Mouse (Mus musculus): Measurements from ENCODE around the gene Gdpd2. TPM values are rescaled to one million over a fixed set of nuclear protein-coding genes. Genes with fewer than 3 reads are reported as not detected.

Gdpd2 gene
- polyA plus RNA-seq, 1 experiment from 2014 or later = 0.52 TPM

GRCm38 (mm10) chrX:100734359-100734758 lies 4.7 kb downstream of the Gdpd2 start:
- no peaks in the 10 kb centered on the region for H3K4me1 ChIP-seq (ENCODE audit: control insufficient read depth, insufficient read depth, low read length)
- no peak for ATAC-seq (replicated peaks; ENCODE audit: insufficient number of reproducible peaks, low FRiP score, low TSS enrichment)
- WGBS (ENCODE audit: insufficient replicate concordance) = 71% methylated on average over 7 of the region's 7 CpGs
- no peaks in the 10 kb centered on the region for H3K36me3 ChIP-seq (ENCODE audit: control insufficient read depth, insufficient read depth, low read length)
- peaks cover 28% of the 10 kb centered on the region for H3K27me3 ChIP-seq (ENCODE audit: control insufficient read depth, insufficient read depth, low read length)
- no peaks in the 10 kb centered on the region for H3K9me3 ChIP-seq (replicated peaks; ENCODE audit: control insufficient read depth, low read length)
- H3K27ac ChIP-seq (ENCODE audit: low read depth, low read length) = no peak overlapping the region
- no peak overlapping the region for H3K4me3 ChIP-seq (ENCODE audit: low read depth, low read length)
- no peak overlapping the region for H3K4me2 ChIP-seq
- no peak overlapping the region for H3K9ac ChIP-seq (ENCODE audit: low read depth, low read length)

DNA sequence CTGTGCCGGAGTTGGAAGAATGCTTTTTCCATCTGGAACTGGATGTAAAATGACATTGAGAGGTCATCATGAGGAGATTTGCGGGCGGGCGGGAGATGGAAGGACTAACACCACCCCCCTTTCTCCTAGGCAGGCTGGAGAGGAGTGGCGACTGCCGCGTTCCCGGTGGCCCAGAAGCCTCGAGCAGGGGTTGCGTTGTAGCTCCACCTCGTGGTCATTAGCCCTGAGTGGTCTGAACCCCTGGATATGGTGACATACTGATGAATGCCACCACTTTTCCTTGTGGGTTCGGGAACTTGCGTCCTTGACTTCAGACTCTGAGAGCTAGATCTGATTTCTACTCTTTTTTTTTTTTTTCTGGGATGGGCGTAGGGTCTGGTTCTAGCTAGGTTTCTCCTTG lies 9.2 kb downstream of the Gdpd2 start:
- H3K27me3 ChIP-seq (ENCODE audit: control insufficient read depth, insufficient read depth, low read length) = peaks cover 20% of the 10 kb centered on the region
- H3K36me3 ChIP-seq (ENCODE audit: control insufficient read depth, insufficient read depth, low read length) = no peaks in the 10 kb centered on the region
- ATAC-seq (replicated peaks; ENCODE audit: insufficient number of reproducible peaks, low FRiP score, low TSS enrichment) = no peak
- H3K27ac ChIP-seq (ENCODE audit: low read depth, low read length) = no peak overlapping the region
- H3K9me3 ChIP-seq (replicated peaks; ENCODE audit: control insufficient read depth, low read length) = no peaks in the 10 kb centered on the region
- WGBS (ENCODE audit: insufficient replicate concordance) = 15% methylated on average over 14 of the region's 14 CpGs
- no peak overlapping the region for H3K9ac ChIP-seq (ENCODE audit: low read depth, low read length)
- H3K4me3 ChIP-seq (ENCODE audit: low read depth, low read length) = peak overlapping the region; percentile 31; the same call in 1 of the 2 replicates
- peak overlapping the region; percentile 60 for H3K4me2 ChIP-seq
- no peaks in the 10 kb centered on the region for H3K4me1 ChIP-seq (ENCODE audit: control insufficient read depth, insufficient read depth, low read length)

- Histone ChIP-seq H3K4me1 (ENCODE audit: control insufficient read depth, insufficient read depth, low read length) (no peaks in the 10 kb centered on the region), H3K36me3 (ENCODE audit: control insufficient read depth, insufficient read depth, low read length) (no peaks in the 10 kb centered on the region), H3K9me3 (replicated peaks; ENCODE audit: control insufficient read depth, low read length) (no peaks in the 10 kb centered on the region), H3K9ac (ENCODE audit: low read depth, low read length) (0 out of 2 replicates have a peak overlapping the region, but pooled peaks have one; percentile 10), H3K4me3 (ENCODE audit: low read depth, low read length) (peak overlapping the region; percentile 31), H3K27ac (ENCODE audit: low read depth, low read length) (no peak overlapping the region), H3K4me2 (peak overlapping the region; percentile 60), H3K27me3 (ENCODE audit: control insufficient read depth, insufficient read depth, low read length) (peaks cover 15% of the 10 kb centered on the region)
- 24% methylated on average over 10 of the region's 10 CpGs for WGBS (ENCODE audit: insufficient replicate concordance)
- ATAC-seq (replicated peaks; ENCODE audit: insufficient number of reproducible peaks, low FRiP score, low TSS enrichment) = no peak
Measured at GRCm38 (mm10) chrX:100739443-100739842, 9.8 kb downstream of the Gdpd2 start.

- ATAC-seq (replicated peaks; ENCODE audit: insufficient number of reproducible peaks, low FRiP score, low TSS enrichment) = no peak
- Histone ChIP-seq H3K4me1 (ENCODE audit: control insufficient read depth, insufficient read depth, low read length) (no peaks in the 10 kb centered on the region), H3K36me3 (ENCODE audit: control insufficient read depth, insufficient read depth, low read length) (no peaks in the 10 kb centered on the region), H3K4me2 (peak overlapping the region; percentile 51), H3K27me3 (ENCODE audit: control insufficient read depth, insufficient read depth, low read length) (peaks cover 13% of the 10 kb centered on the region), H3K27ac (ENCODE audit: low read depth, low read length) (peak overlapping the region; percentile 10; the same call in 1 of the 2 replicates), H3K9me3 (replicated peaks; ENCODE audit: control insufficient read depth, low read length) (no peaks in the 10 kb centered on the region), H3K4me3 (ENCODE audit: low read depth, low read length) (no peak overlapping the region), H3K9ac (ENCODE audit: low read depth, low read length) (no peak overlapping the region)
- WGBS (ENCODE audit: insufficient replicate concordance) = 40% methylated on average over 6 of the region's 6 CpGs
Measured at GRCm38 (mm10) chrX:100740785-100741184, 11.1 kb downstream of the Gdpd2 start.

DNA sequence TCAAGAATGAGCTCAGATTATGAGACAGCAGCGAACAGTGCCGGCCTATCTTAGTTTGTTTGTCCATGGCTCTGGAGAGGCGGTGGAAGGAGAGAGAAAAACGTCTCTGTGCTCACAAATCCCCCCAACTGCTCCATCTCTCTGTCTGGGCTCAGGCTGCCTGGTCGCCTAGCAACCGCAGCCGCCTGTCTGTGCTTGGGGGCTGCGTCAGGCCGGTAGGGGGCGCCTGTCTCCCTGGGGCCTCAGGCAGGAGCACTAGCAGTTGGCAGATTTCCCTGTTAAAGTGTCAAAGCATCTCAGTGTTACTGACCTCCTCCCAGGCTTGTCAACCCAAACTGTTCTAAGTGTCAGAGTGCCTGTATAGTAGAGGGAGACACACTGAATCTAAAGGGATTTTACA lies 12.3 kb downstream of the Gdpd2 start:
- Histone ChIP-seq H3K4me1 (ENCODE audit: control insufficient read depth, insufficient read depth, low read length) (no peaks in the 10 kb centered on the region), H3K9me3 (replicated peaks; ENCODE audit: control insufficient read depth, low read length) (no peaks in the 10 kb centered on the region), H3K4me2 (no peak overlapping the region), H3K36me3 (ENCODE audit: control insufficient read depth, insufficient read depth, low read length) (no peaks in the 10 kb centered on the region), H3K9ac (ENCODE audit: low read depth, low read length) (no peak overlapping the region), H3K27ac (ENCODE audit: low read depth, low read length) (no peak overlapping the region), H3K4me3 (ENCODE audit: low read depth, low read length) (no peak overlapping the region), H3K27me3 (ENCODE audit: control insufficient read depth, insufficient read depth, low read length) (0 out of 2 replicates have a peak, but pooled peaks cover 10% of the 10 kb centered on the region)
- WGBS (ENCODE audit: insufficient replicate concordance) = 8% methylated on average over 10 of the region's 10 CpGs
- ATAC-seq (replicated peaks; ENCODE audit: insufficient number of reproducible peaks, low FRiP score, low TSS enrichment) = no peak

- Histone ChIP-seq H3K4me1 (ENCODE audit: control insufficient read depth, insufficient read depth, low read length) (no peaks in the 10 kb centered on the region), H3K9ac (ENCODE audit: low read depth, low read length) (no peak overlapping the region), H3K4me3 (ENCODE audit: low read depth, low read length) (no peak overlapping the region), H3K27ac (ENCODE audit: low read depth, low read length) (no peak overlapping the region), H3K36me3 (ENCODE audit: control insufficient read depth, insufficient read depth, low read length) (no peaks in the 10 kb centered on the region), H3K9me3 (replicated peaks; ENCODE audit: control insufficient read depth, low read length) (no peaks in the 10 kb centered on the region), H3K4me2 (no peak overlapping the region), H3K27me3 (ENCODE audit: control insufficient read depth, insufficient read depth, low read length) (peaks cover 25% of the 10 kb centered on the region)
- WGBS (ENCODE audit: insufficient replicate concordance) = 73% methylated on average over 6 of the region's 6 CpGs
- ATAC-seq (replicated peaks; ENCODE audit: insufficient number of reproducible peaks, low FRiP score, low TSS enrichment) = no peak
Measured at GRCm38 (mm10) chrX:100765855-100766254, 36.2 kb downstream of the Gdpd2 start.

GRCm38 (mm10) chrX:100767181-100767884 lies 37.7 kb downstream of the Gdpd2 start, which contains the start of gene Dlg3:
Gene Dlg3, plus strand, starts transcription at chrX:100767722.
- no peak for ATAC-seq (replicated peaks; ENCODE audit: insufficient number of reproducible peaks, low FRiP score, low TSS enrichment)

DNA sequence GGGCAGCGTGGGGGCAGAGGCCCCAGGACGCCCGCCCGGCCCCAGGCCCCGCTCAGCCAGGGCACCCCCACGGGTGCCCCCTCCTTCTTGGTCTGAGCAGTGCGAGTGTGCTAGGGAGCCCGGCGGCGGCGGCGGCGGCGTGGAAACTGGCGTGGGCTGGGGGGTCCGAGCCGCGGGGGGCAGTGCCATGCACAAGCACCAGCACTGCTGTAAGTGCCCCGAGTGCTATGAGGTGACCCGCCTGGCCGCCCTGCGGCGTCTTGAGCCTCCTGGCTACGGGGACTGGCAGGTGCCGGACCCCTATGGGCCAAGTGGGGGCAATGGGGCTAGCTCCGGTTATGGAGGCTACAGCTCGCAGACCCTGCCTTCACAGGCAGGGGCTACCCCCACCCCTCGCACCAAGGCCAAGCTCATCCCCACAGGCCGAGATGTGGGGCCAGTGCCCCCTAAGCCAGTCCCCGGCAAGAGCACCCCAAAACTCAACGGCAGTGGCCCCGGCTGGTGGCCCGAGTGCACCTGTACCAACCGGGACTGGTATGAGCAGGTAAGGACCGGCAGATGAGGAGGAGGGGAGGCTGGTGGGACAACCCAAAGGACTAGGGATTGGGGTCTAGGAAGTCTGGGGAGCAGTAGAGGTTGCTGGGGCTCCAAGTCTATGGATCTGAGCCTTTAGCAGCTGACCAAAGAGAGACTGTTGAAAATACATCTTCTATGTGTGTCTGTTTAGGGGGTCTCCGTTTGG lies 38.4 kb downstream of the Gdpd2 start:
- Histone ChIP-seq H3K36me3 (ENCODE audit: control insufficient read depth, insufficient read depth, low read length) (no peaks in the 10 kb centered on the region), H3K4me3 (ENCODE audit: low read depth, low read length) (peak overlapping the region; percentile 40), H3K9ac (ENCODE audit: low read depth, low read length) (no peak overlapping the region), H3K4me1 (ENCODE audit: control insufficient read depth, insufficient read depth, low read length) (no peaks in the 10 kb centered on the region), H3K27me3 (ENCODE audit: control insufficient read depth, insufficient read depth, low read length) (peaks cover 25% of the 10 kb centered on the region), H3K9me3 (replicated peaks; ENCODE audit: control insufficient read depth, low read length) (no peaks in the 10 kb centered on the region), H3K4me2 (peak overlapping the region; percentile 66), H3K27ac (ENCODE audit: low read depth, low read length) (no peak overlapping the region)
- no peak for ATAC-seq (replicated peaks; ENCODE audit: insufficient number of reproducible peaks, low FRiP score, low TSS enrichment)
- 31% methylated on average over 28 of the region's 36 CpGs for WGBS (ENCODE audit: insufficient replicate concordance)

More at GRCm38 (mm10) chrX:100767181-100767884, 37.7 kb downstream of the Gdpd2 start, which contains the start of gene Dlg3:
- Histone ChIP-seq H3K36me3 (ENCODE audit: control insufficient read depth, insufficient read depth, low read length) (no peaks in the 10 kb centered on the region), H3K4me1 (ENCODE audit: control insufficient read depth, insufficient read depth, low read length) (no peaks in the 10 kb centered on the region), H3K27ac (ENCODE audit: low read depth, low read length) (no peak within 1 kb of the TSS), H3K4me2 (peak within 1 kb of the TSS; percentile 66), H3K4me3 (ENCODE audit: low read depth, low read length) (peak within 1 kb of the TSS; percentile 40), H3K9me3 (replicated peaks; ENCODE audit: control insufficient read depth, low read length) (no peaks in the 10 kb centered on the region), H3K27me3 (ENCODE audit: control insufficient read depth, insufficient read depth, low read length) (peaks cover 25% of the 10 kb centered on the region), H3K9ac (ENCODE audit: low read depth, low read length) (no peak within 1 kb of the TSS)
- WGBS (ENCODE audit: insufficient replicate concordance) = 15% methylated on average over 25 of the region's 26 CpGs
